Mouse (Mus musculus) midbrain, embryonic 15.5 days (tissue): ENCODE data around the gene Ube2v1. TPM values are rescaled to one million over a fixed set of nuclear protein-coding genes. Genes with fewer than 3 reads are reported as not detected.
A peak's percentile ranks its signal among the peaks of the same experiment; 100 is the strongest.

Experiments
- ATAC-seq: fragments of 200-750 bp; cut with Nextera tagmentation; replicated peaks from 2 replicates; pipeline ENCODE4 v1.8.0; 2017; ENCODE audit warnings: moderate TSS enrichment
- H3K27ac ChIP-seq: fragments of 300-500 bp; sonication (generic); 2 replicates; pipeline ENCODE4 v1.5.1; 2015; ENCODE audit warnings: mild to moderate bottlenecking, inconsistent platforms
- H3K27me3 ChIP-seq: fragments of 300-500 bp; sonication (generic); replicated peaks from 2 replicates; pipeline ENCODE4 v1.6.1; 2015; ENCODE audit warnings: inconsistent platforms
- H3K36me3 ChIP-seq: fragments of 300-500 bp; sonication (generic); replicated peaks from 2 replicates; pipeline ENCODE4 v1.6.1; 2015; ENCODE audit warnings: inconsistent platforms
- H3K4me1 ChIP-seq: fragments of 300-500 bp; sonication (generic); 2 replicates; pipeline ENCODE4 v1.6.1; 2015; ENCODE audit warnings: inconsistent platforms
- H3K4me2 ChIP-seq: fragments of 300-500 bp; sonication (generic); 2 replicates; pipeline ENCODE4 v1.6.1; 2015; ENCODE audit warnings: inconsistent platforms, mild to moderate bottlenecking, moderate library complexity
- H3K4me3 ChIP-seq: fragments of 300-500 bp; sonication (generic); 2 replicates; pipeline ENCODE4 v1.5.1; 2015; ENCODE audit warnings: mild to moderate bottlenecking, inconsistent platforms
- H3K9ac ChIP-seq: fragments of 300-500 bp; sonication (generic); 2 replicates; pipeline ENCODE4 v1.6.1; 2015; ENCODE audit warnings: mild to moderate bottlenecking, inconsistent platforms
- H3K9me3 ChIP-seq: fragments of 300-500 bp; sonication (generic); 2 replicates; pipeline ENCODE4 v1.6.1; 2016; ENCODE audit warnings: inconsistent platforms
- WGBS: fragments of 180-500 bp; shearing (Covaris S2); methylation state at CpG from one replicate; pipeline ENCODE4 v1.1.7; 2015; ENCODE audit warnings: mixed read lengths; 5-methylcytosine and 5-hydroxymethylcytosine counted together
- microRNA-seq: library from miRNA; unstranded; fragments of <30 nt; microRNA quantifications from one replicate; pipeline ENCODE4, GENCODE M21; 2016
- polyA plus RNA-seq: library from polyadenylated mRNA; unstranded; fragments of >200 nt; fragmentation: Nextera tagmentation; extraction: Ambion mirVana; gene quantifications from 2 replicates; pipeline ENCODE4 v1.2.1, GENCODE M21; 2015

Gene Ube2v1
- polyA plus RNA-seq, 1 experiment from 2014 or later: 327 TPM

DNA sequence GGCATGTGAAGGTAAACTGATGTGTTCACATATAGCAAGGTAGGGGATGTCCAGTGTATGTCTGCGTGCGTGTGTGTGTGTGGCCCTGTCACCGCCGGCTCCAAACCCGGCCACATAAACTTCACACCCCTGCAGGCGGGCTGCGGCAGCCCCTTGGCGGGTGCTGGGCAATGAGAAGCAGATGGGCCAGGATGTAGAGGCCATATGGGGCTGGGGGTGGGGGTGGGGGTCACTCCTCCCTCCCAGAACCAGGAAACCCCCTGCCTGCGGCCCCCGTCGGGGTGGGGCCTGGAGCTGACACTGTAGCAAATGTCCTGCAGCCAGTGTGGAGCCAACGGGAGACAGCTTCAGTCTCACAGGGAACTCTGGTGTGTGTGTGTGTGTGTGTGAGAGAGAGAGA is 68.2 kb downstream of the Ube2v1 start:
- no peaks in the 10 kb centered on the region for H3K36me3 ChIP-seq
- no peak overlapping the region for H3K9ac ChIP-seq
- H3K9me3 ChIP-seq: no peaks in the 10 kb centered on the region
- no peak overlapping the region for H3K27ac ChIP-seq
- WGBS: 54% methylated on average over 12 of the region's 12 CpGs
- H3K27me3 ChIP-seq: 0 out of 2 replicates have a peak, but pooled peaks cover 4% of the 10 kb centered on the region
- H3K4me2 ChIP-seq: no peak overlapping the region
- peaks cover 15% of the 10 kb centered on the region for H3K4me1 ChIP-seq
- ATAC-seq: no peak
- no peak overlapping the region for H3K4me3 ChIP-seq

DNA sequence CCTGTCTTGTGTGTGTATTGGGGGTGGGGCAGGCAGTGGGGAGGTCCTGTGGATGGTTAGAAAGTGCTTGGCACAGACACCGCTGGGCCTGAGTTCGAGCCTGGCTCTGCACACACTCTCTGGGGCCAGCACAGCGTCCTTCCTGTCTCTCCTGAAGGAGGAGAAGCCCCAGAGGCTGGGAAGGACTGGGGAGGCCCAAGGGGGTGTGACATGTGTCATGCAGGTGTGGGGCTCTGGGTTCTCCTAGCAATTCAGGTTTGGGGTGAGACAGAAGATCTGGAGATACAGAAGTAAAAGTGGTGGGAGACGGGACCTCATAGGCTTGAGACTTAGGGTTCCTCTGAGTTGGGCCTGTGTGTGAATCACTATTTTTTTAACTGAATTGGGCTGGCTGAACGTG is 68.9 kb downstream of the Ube2v1 start:
- H3K9ac ChIP-seq: no peak overlapping the region
- 81% methylated on average over 5 of the region's 5 CpGs for WGBS
- H3K4me3 ChIP-seq: no peak overlapping the region
- no peak for ATAC-seq
- no peaks in the 10 kb centered on the region for H3K9me3 ChIP-seq
- peaks cover 15% of the 10 kb centered on the region for H3K4me1 ChIP-seq
- H3K36me3 ChIP-seq: no peaks in the 10 kb centered on the region
- no peak overlapping the region for H3K4me2 ChIP-seq
- H3K27me3 ChIP-seq: 0 out of 2 replicates have a peak, but pooled peaks cover 4% of the 10 kb centered on the region
- no peak overlapping the region for H3K27ac ChIP-seq

DNA sequence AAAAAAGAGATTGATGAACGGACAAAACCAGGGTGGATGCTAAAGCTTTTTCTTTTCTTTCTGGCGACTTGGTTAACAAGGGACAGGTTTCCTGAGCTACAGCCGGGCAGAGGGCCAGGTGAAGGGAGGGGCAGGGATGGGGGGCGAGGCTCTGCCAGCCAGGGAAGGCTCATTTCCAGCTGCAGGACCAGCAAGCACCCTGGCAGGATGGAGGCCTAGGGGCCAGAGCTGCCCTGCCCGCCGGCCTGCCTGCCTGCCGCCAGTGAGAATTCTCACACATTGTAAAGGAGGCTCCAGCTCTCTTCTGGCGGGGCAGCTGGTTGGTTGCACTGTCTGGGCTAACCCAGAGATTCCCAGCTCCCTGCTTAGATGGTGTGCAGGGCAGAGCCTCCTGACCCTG is 69.8 kb downstream of the Ube2v1 start:
- WGBS: 43% methylated on average over 8 of the region's 8 CpGs
- no peaks in the 10 kb centered on the region for H3K9me3 ChIP-seq
- H3K27ac ChIP-seq: no peak overlapping the region
- no peak for ATAC-seq
- 0 out of 2 replicates have a peak, but pooled peaks cover 4% of the 10 kb centered on the region for H3K27me3 ChIP-seq
- H3K36me3 ChIP-seq: no peaks in the 10 kb centered on the region
- peaks cover 15% of the 10 kb centered on the region for H3K4me1 ChIP-seq
- no peak overlapping the region for H3K4me2 ChIP-seq
- H3K4me3 ChIP-seq: no peak overlapping the region
- no peak overlapping the region for H3K9ac ChIP-seq

DNA sequence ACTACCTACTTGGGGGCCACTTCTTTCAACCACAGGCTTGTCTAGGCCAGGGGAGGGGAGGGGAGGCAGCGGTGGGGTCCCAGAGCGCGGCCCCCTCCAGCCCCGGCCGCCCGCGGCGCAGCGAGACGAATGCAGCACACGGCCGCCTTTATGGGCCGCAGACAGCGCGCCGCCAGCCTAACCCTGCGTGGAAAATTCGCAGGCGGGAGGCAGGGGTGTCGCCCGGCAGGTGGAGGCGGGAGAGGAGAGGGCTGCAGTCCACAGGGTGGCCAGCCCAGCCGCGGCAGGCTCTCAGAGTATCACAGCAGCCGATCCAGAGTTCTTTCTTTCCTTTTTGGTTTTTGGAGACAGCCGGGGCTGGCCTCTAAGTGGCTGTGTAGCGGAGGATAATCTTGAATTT is 72.5 kb downstream of the Ube2v1 start:
- Histone ChIP-seq H3K4me1 (peaks cover 10% of the 10 kb centered on the region), H3K36me3 (no peaks in the 10 kb centered on the region), H3K4me3 (peak overlapping the region; percentile 16; the same call in 1 of the 2 replicates), H3K9me3 (no peaks in the 10 kb centered on the region), H3K9ac (0 out of 2 replicates have a peak overlapping the region, but pooled peaks have one; percentile 10), H3K27me3 (0 out of 2 replicates have a peak, but pooled peaks cover 4% of the 10 kb centered on the region), H3K27ac (no peak overlapping the region), H3K4me2 (peak overlapping the region; percentile 48)
- ATAC-seq: no peak
- WGBS: 14% methylated on average over 27 of the region's 27 CpGs

Small RNAs within 50 kb of the gene (microRNA-seq; reads per million reads assigned to microRNA genes)
- not detected for gene Gm22355

Other genes starting within 250 kb of the Ube2v1 start
- 20.2 and 23.2 TPM in 2 replicates for gene Slc9a8, start 210.4 kb downstream of the Ube2v1 start, polyA plus RNA-seq
- gene Rnf114, start 139.4 kb downstream of the Ube2v1 start, polyA plus RNA-seq: 131 and 140 TPM in 2 replicates
- 34.3 and 34.7 TPM in 2 replicates for gene Spata2, start 139.2 kb downstream of the Ube2v1 start, polyA plus RNA-seq
- gene Snai1, start 93.9 kb downstream of the Ube2v1 start, polyA plus RNA-seq: 5.1 and 6.4 TPM in 2 replicates
- gene Gm20431, start 29.4 kb upstream of the Ube2v1 start, polyA plus RNA-seq: 10.5 and 10.7 TPM in 2 replicates
- gene Cebpb, start 56.8 kb upstream of the Ube2v1 start, polyA plus RNA-seq: 1.3 and 2.0 TPM in 2 replicates
- 33.4 and 37.9 TPM in 2 replicates for gene Tmem189, start 57.7 kb upstream of the Ube2v1 start, polyA plus RNA-seq